Mouse (Mus musculus) kidney, postnatal 0 days (tissue): ENCODE measurements around the gene Epb41l5. TPM values are rescaled to one million over a fixed set of nuclear protein-coding genes. Genes with fewer than 3 reads are reported as not detected.

Experiments used
- ATAC-seq: fragments of 200-750 bp; cut with Nextera tagmentation; replicated peaks from 2 replicates; pipeline ENCODE4 v1.8.0; 2017; ENCODE audit warnings: low read depth, moderate number of reproducible peaks, moderate TSS enrichment, moderate library complexity; ENCODE audit not compliant: low FRiP score
- DNase-seq: peaks from one replicate; pipeline ENCODE4 v3.0.0-alpha.2; 2016; ENCODE audit warnings: low spot score
- H3K27ac ChIP-seq: fragments of 300-500 bp; sonication (generic); 2 replicates; pipeline ENCODE4 v1.5.1; 2014; ENCODE audit warnings: mild to moderate bottlenecking
- H3K27me3 ChIP-seq: fragments of 300-500 bp; sonication (generic); 2 replicates; pipeline ENCODE4 v1.6.1; 2014; ENCODE audit warnings: low read length, mixed read lengths; ENCODE audit not compliant: insufficient read depth
- H3K36me3 ChIP-seq: fragments of 300-500 bp; sonication (generic); 2 replicates; pipeline ENCODE4 v1.6.1; 2014; ENCODE audit warnings: low read length, mixed read lengths; ENCODE audit not compliant: insufficient read depth
- H3K4me1 ChIP-seq: fragments of 300-500 bp; sonication (generic); replicated peaks from 2 replicates; pipeline ENCODE4 v1.6.1; 2014; ENCODE audit warnings: antibody characterized with exemption, low read length, mixed read lengths; ENCODE audit not compliant: insufficient read depth
- H3K4me2 ChIP-seq: fragments of 300-500 bp; sonication (generic); 2 replicates; pipeline ENCODE4 v1.6.1; 2014; ENCODE audit warnings: mild to moderate bottlenecking, low read length, moderate library complexity, mixed read lengths
- H3K4me3 ChIP-seq: fragments of 300-500 bp; sonication (generic); replicated peaks from 2 replicates; pipeline ENCODE4 v1.5.1; 2014; ENCODE audit warnings: low read depth, low read length
- H3K9ac ChIP-seq: fragments of 300-500 bp; sonication (generic); 2 replicates; pipeline ENCODE4 v1.6.1; 2014; ENCODE audit warnings: low read depth, low read length
- H3K9me3 ChIP-seq: fragments of 300-500 bp; sonication (generic); replicated peaks from 2 replicates; pipeline ENCODE4 v1.6.1; 2016; ENCODE audit warnings: low read length, inconsistent platforms, mixed read lengths
- CTCF ChIP-seq: IDR thresholded peaks from 2 replicates; pipeline ENCODE4 v1.5.1; 2016; ENCODE audit warnings: antibody characterized with exemption, low read depth, mild to moderate bottlenecking, moderate library complexity
- WGBS: fragments of 180-500 bp; shearing (Covaris S2); extraction: QIAGEN DNeasy Blood & Tissue Kit; methylation state at CpG from one replicate; pipeline ENCODE4 v1.1.7; 2014; 5-methylcytosine and 5-hydroxymethylcytosine counted together
- polyA plus RNA-seq: library from polyadenylated mRNA; unstranded; fragments of >200 nt; fragmentation: Nextera tagmentation; extraction: Ambion mirVana; gene quantifications from 2 replicates; pipeline ENCODE4 v1.2.1, GENCODE M21; 2015

Gene Epb41l5
- polyA plus RNA-seq, 1 experiment from 2014 or later: 50.9 TPM

- H3K4me3 ChIP-seq: peak overlapping the region; percentile 66
- 53% methylated on average over 3 of the region's 3 CpGs for WGBS
- no peaks in the 10 kb centered on the region for H3K27me3 ChIP-seq
- TF ChIP-seq CTCF: no peak
- H3K9ac ChIP-seq: peak overlapping the region; percentile 68; the same call in 1 of the 2 replicates
- ATAC-seq (no peak), DNase-seq (no peak)
- H3K4me1 ChIP-seq: peaks cover 24% of the 10 kb centered on the region
- H3K4me2 ChIP-seq: peak overlapping the region; percentile 70
- H3K9me3 ChIP-seq: no peaks in the 10 kb centered on the region
- H3K36me3 ChIP-seq: 0 out of 2 replicates have a peak, but pooled peaks cover 8% of the 10 kb centered on the region
- H3K27ac ChIP-seq: 0 out of 2 replicates have a peak overlapping the region, but pooled peaks have one; percentile 0
Observed at GRCm38 (mm10) chr1:119503181-119503580, 145.6 kb downstream of the Epb41l5 start.

- DNase-seq (no peak), ATAC-seq (no peak)
- TF ChIP-seq CTCF: no peak
- Histone ChIP-seq H3K4me1 (peaks cover 27% of the 10 kb centered on the region), H3K4me2 (peak overlapping the region; percentile 70), H3K9me3 (no peaks in the 10 kb centered on the region), H3K27ac (no peak overlapping the region), H3K27me3 (no peaks in the 10 kb centered on the region), H3K4me3 (peak overlapping the region; percentile 66; the same call in 1 of the 2 replicates), H3K9ac (peak overlapping the region; percentile 68; the same call in 1 of the 2 replicates), H3K36me3 (0 out of 2 replicates have a peak, but pooled peaks cover 8% of the 10 kb centered on the region)
- 91% methylated on average over 11 of the region's 11 CpGs for WGBS
Observed at GRCm38 (mm10) chr1:119502729-119503128, 146.1 kb downstream of the Epb41l5 start.

GRCm38 (mm10) chr1:119501881-119502280 lies 146.9 kb downstream of the Epb41l5 start:
- H3K36me3 ChIP-seq: 0 out of 2 replicates have a peak, but pooled peaks cover 8% of the 10 kb centered on the region
- peaks cover 27% of the 10 kb centered on the region for H3K4me1 ChIP-seq
- 58% methylated on average over 8 of the region's 8 CpGs for WGBS
- no peaks in the 10 kb centered on the region for H3K9me3 ChIP-seq
- no peak overlapping the region for H3K27ac ChIP-seq
- TF ChIP-seq CTCF: no peak
- no peaks in the 10 kb centered on the region for H3K27me3 ChIP-seq
- H3K4me3 ChIP-seq: no peak overlapping the region
- DNase-seq: no peak
- no peak overlapping the region for H3K4me2 ChIP-seq
- no peak for ATAC-seq
- no peak overlapping the region for H3K9ac ChIP-seq

- DNase-seq (no peak), ATAC-seq (no peak)
- H3K4me3 ChIP-seq: no peak overlapping the region
- TF ChIP-seq CTCF: no peak
- no peak overlapping the region for H3K27ac ChIP-seq
- H3K27me3 ChIP-seq: no peaks in the 10 kb centered on the region
- no peak overlapping the region for H3K4me2 ChIP-seq
- H3K9me3 ChIP-seq: no peaks in the 10 kb centered on the region
- peaks cover 18% of the 10 kb centered on the region for H3K4me1 ChIP-seq
- H3K36me3 ChIP-seq: 0 out of 2 replicates have a peak, but pooled peaks cover 8% of the 10 kb centered on the region
- 93% methylated on average over 10 of the region's 10 CpGs for WGBS
- no peak overlapping the region for H3K9ac ChIP-seq
Observed at GRCm38 (mm10) chr1:119499456-119499855, 149.3 kb downstream of the Epb41l5 start.

- 74% methylated on average over 9 of the region's 9 CpGs for WGBS
- ATAC-seq (0 out of 2 replicates have a peak, but pooled peaks have one; percentile 48), DNase-seq (no peak)
- no peak for TF ChIP-seq CTCF
- Histone ChIP-seq H3K27ac (peak overlapping the region; percentile 68), H3K9ac (no peak overlapping the region), H3K27me3 (no peaks in the 10 kb centered on the region), H3K4me1 (peaks cover 18% of the 10 kb centered on the region), H3K36me3 (0 out of 2 replicates have a peak, but pooled peaks cover 8% of the 10 kb centered on the region), H3K4me2 (no peak overlapping the region), H3K9me3 (no peaks in the 10 kb centered on the region), H3K4me3 (no peak overlapping the region)
Observed at GRCm38 (mm10) chr1:119498536-119499231, 150.1 kb downstream of the Epb41l5 start.

- no peak overlapping the region for H3K9ac ChIP-seq
- H3K4me2 ChIP-seq: no peak overlapping the region
- H3K4me1 ChIP-seq: peaks cover 9% of the 10 kb centered on the region
- no peaks in the 10 kb centered on the region for H3K9me3 ChIP-seq
- no peak overlapping the region for H3K27ac ChIP-seq
- no peaks in the 10 kb centered on the region for H3K27me3 ChIP-seq
- ATAC-seq (no peak), DNase-seq (no peak)
- no peak overlapping the region for H3K4me3 ChIP-seq
- TF ChIP-seq CTCF: no peak
- 0 out of 2 replicates have a peak, but pooled peaks cover 8% of the 10 kb centered on the region for H3K36me3 ChIP-seq
- WGBS: 75% methylated on average over 5 of the region's 5 CpGs
Observed at GRCm38 (mm10) chr1:119497346-119498004, 151.3 kb downstream of the Epb41l5 start.
